Mouse (Mus musculus) lung, adult 2 months (tissue): Measurements from ENCODE around the gene Tnmd.

Experiments used
- CTCF ChIP-seq: fragments of 200-500 bp; IDR thresholded peaks from 2 replicates; pipeline ENCODE4 v1.5.1; 2011; ENCODE audit warnings: mild to moderate bottlenecking, low read length, control low read depth; ENCODE audit not compliant: insufficient read depth
- POLR2A ChIP-seq: fragments of 200-500 bp; IDR thresholded peaks from 2 replicates; pipeline ENCODE4 v1.6.1; 2011; ENCODE audit warnings: low read depth, mild to moderate bottlenecking, control low read depth, low read length, borderline replicate concordance; ENCODE audit errors: extremely low read depth

- TF ChIP-seq POLR2A = no peak
- no peak for TF ChIP-seq CTCF
Measured at GRCm38 (mm10) chrX:133869743-133870142, 19.0 kb downstream of the Tnmd start.
